Mouse (Mus musculus) embryonic facial prominence, embryonic 14.5 days (tissue): Measurements from ENCODE around the gene Cbx6. TPM values are rescaled to one million over a fixed set of nuclear protein-coding genes. Genes with fewer than 3 reads are reported as not detected.

Experiments used
- ATAC-seq: fragments of 200-750 bp; cut with Nextera tagmentation; 2 replicates; pipeline ENCODE4 v1.8.0; 2017; ENCODE audit warnings: low read depth, moderate number of reproducible peaks, moderate TSS enrichment
- DNase-seq: peaks from one replicate; pipeline ENCODE4 v3.0.0-alpha.2; 2015; ENCODE audit warnings: low spot score
- H3K27ac ChIP-seq: fragments of 300-500 bp; sonication (generic); replicated peaks from 2 replicates; pipeline ENCODE4 v1.5.1; 2014; ENCODE audit warnings: low read depth, mild to moderate bottlenecking, low read length, moderate library complexity
- H3K27me3 ChIP-seq: fragments of 300-500 bp; sonication (generic); replicated peaks from 2 replicates; pipeline ENCODE4 v1.6.1; 2014; ENCODE audit warnings: low read length; ENCODE audit not compliant: control insufficient read depth, insufficient read depth
- H3K36me3 ChIP-seq: fragments of 300-500 bp; sonication (generic); 2 replicates; pipeline ENCODE4 v1.6.1; 2014; ENCODE audit warnings: low read length, mixed read lengths; ENCODE audit not compliant: control insufficient read depth, insufficient read depth
- H3K4me1 ChIP-seq: fragments of 300-500 bp; sonication (generic); 2 replicates; pipeline ENCODE4 v1.6.1; 2014; ENCODE audit warnings: antibody characterized with exemption, low read length; ENCODE audit not compliant: control insufficient read depth, insufficient read depth
- H3K4me2 ChIP-seq: fragments of 300-500 bp; sonication (generic); 2 replicates; pipeline ENCODE4 v1.6.1; 2014; ENCODE audit warnings: low read depth, mild to moderate bottlenecking, low read length, moderate library complexity, mixed read lengths
- H3K4me3 ChIP-seq: fragments of 300-500 bp; sonication (generic); 2 replicates; pipeline ENCODE4 v1.5.1; 2014; ENCODE audit warnings: low read depth, mild to moderate bottlenecking, low read length
- H3K9ac ChIP-seq: fragments of 300-500 bp; sonication (generic); 2 replicates; pipeline ENCODE4 v1.6.1; 2014; ENCODE audit warnings: low read depth, mild to moderate bottlenecking, low read length, moderate library complexity, mixed read lengths
- H3K9me3 ChIP-seq: fragments of 300-500 bp; sonication (generic); 2 replicates; pipeline ENCODE4 v1.6.1; 2016; ENCODE audit warnings: low read length; ENCODE audit not compliant: control insufficient read depth
- WGBS: fragments of 180-500 bp; shearing (Covaris S2); extraction: QIAGEN DNeasy Blood & Tissue Kit; methylation state at CpG from one replicate; pipeline ENCODE4 v1.1.7; 2014; 5-methylcytosine and 5-hydroxymethylcytosine counted together
- polyA plus RNA-seq: library from polyadenylated mRNA; unstranded; fragments of >200 nt; fragmentation: Nextera tagmentation; extraction: Ambion mirVana; gene quantifications from 2 replicates; pipeline ENCODE4 v1.2.1, GENCODE M21; 2014

Cbx6 gene
- polyA plus RNA-seq, 1 experiment from 2014 or later = 50.2 TPM

GRCm38 (mm10) chr15:79802304-79802703 is 32.2 kb downstream of the Cbx6 start:
- DNase-seq (no peak), ATAC-seq (no peak)
- Histone ChIP-seq H3K9ac (no peak overlapping the region), H3K4me3 (no peak overlapping the region), H3K4me2 (no peak overlapping the region), H3K9me3 (no peaks in the 10 kb centered on the region), H3K27ac (no peak overlapping the region), H3K27me3 (peaks cover 55% of the 10 kb centered on the region), H3K4me1 (peaks cover 10% of the 10 kb centered on the region), H3K36me3 (no peaks in the 10 kb centered on the region)
- WGBS = 54% methylated on average over 4 of the region's 4 CpGs

- no peaks in the 10 kb centered on the region for H3K9me3 ChIP-seq
- peaks cover 49% of the 10 kb centered on the region for H3K27me3 ChIP-seq
- H3K27ac ChIP-seq = no peak overlapping the region
- H3K4me2 ChIP-seq = no peak overlapping the region
- DNase-seq (no peak), ATAC-seq (no peak)
- 58% methylated on average over 2 of the region's 2 CpGs for WGBS
- H3K4me3 ChIP-seq = no peak overlapping the region
- H3K9ac ChIP-seq = no peak overlapping the region
- no peaks in the 10 kb centered on the region for H3K36me3 ChIP-seq
- H3K4me1 ChIP-seq = peaks cover 10% of the 10 kb centered on the region
Observed at GRCm38 (mm10) chr15:79801646-79802045, 32.8 kb downstream of the Cbx6 start.

GRCm38 (mm10) chr15:79800701-79801100 is 33.8 kb downstream of the Cbx6 start:
- Histone ChIP-seq H3K9me3 (no peaks in the 10 kb centered on the region), H3K4me3 (no peak overlapping the region), H3K9ac (no peak overlapping the region), H3K36me3 (no peaks in the 10 kb centered on the region), H3K27me3 (peaks cover 39% of the 10 kb centered on the region), H3K4me2 (no peak overlapping the region), H3K27ac (no peak overlapping the region), H3K4me1 (peaks cover 10% of the 10 kb centered on the region)
- DNase-seq = no peak
- 62% methylated on average over 11 of the region's 11 CpGs for WGBS
- ATAC-seq = no peak

GRCm38 (mm10) chr15:79798591-79798990 is 35.9 kb downstream of the Cbx6 start:
- Histone ChIP-seq H3K4me1 (no peaks in the 10 kb centered on the region), H3K4me2 (no peak overlapping the region), H3K27ac (no peak overlapping the region), H3K9me3 (no peaks in the 10 kb centered on the region), H3K36me3 (no peaks in the 10 kb centered on the region), H3K27me3 (peaks cover 22% of the 10 kb centered on the region), H3K4me3 (no peak overlapping the region), H3K9ac (no peak overlapping the region)
- ATAC-seq = no peak
- DNase-seq = no peak
- WGBS = 89% methylated on average over 10 of the region's 10 CpGs

- Histone ChIP-seq H3K27me3 (peaks cover 13% of the 10 kb centered on the region), H3K4me2 (no peak overlapping the region), H3K4me3 (no peak overlapping the region), H3K36me3 (no peaks in the 10 kb centered on the region), H3K9me3 (no peaks in the 10 kb centered on the region), H3K27ac (no peak overlapping the region), H3K9ac (0 out of 2 replicates have a peak overlapping the region, but pooled peaks have one; percentile 16), H3K4me1 (no peaks in the 10 kb centered on the region)
- DNase-seq = no peak
- no peak for ATAC-seq
- 73% methylated on average over 8 of the region's 8 CpGs for WGBS
Observed at GRCm38 (mm10) chr15:79797680-79798079, 36.8 kb downstream of the Cbx6 start.

- WGBS = 85% methylated on average over 7 of the region's 7 CpGs
- H3K27me3 ChIP-seq = peaks cover 7% of the 10 kb centered on the region
- DNase-seq = no peak
Observed at GRCm38 (mm10) chr15:79797096-79797495, 37.4 kb downstream of the Cbx6 start.

GRCm38 (mm10) chr15:79796256-79796655 is 38.2 kb downstream of the Cbx6 start:
- Histone ChIP-seq H3K9me3 (no peaks in the 10 kb centered on the region), H3K27me3 (no peaks in the 10 kb centered on the region), H3K4me1 (no peaks in the 10 kb centered on the region), H3K36me3 (no peaks in the 10 kb centered on the region), H3K9ac (no peak overlapping the region), H3K27ac (no peak overlapping the region), H3K4me3 (no peak overlapping the region), H3K4me2 (no peak overlapping the region)
- WGBS = 79% methylated on average over 12 of the region's 12 CpGs
- no peak for ATAC-seq
- no peak for DNase-seq

More at GRCm38 (mm10) chr15:79797096-79797495, 37.4 kb downstream of the Cbx6 start:
- Histone ChIP-seq H3K9ac (no peak overlapping the region), H3K27ac (no peak overlapping the region), H3K36me3 (no peaks in the 10 kb centered on the region), H3K9me3 (no peaks in the 10 kb centered on the region), H3K4me2 (no peak overlapping the region), H3K4me1 (no peaks in the 10 kb centered on the region), H3K4me3 (no peak overlapping the region)
- ATAC-seq = no peak

- ATAC-seq (no peak), DNase-seq (no peak)
- Histone ChIP-seq H3K27me3 (no peaks in the 10 kb centered on the region), H3K4me1 (no peaks in the 10 kb centered on the region), H3K4me3 (no peak overlapping the region), H3K36me3 (no peaks in the 10 kb centered on the region), H3K9me3 (no peaks in the 10 kb centered on the region), H3K9ac (no peak overlapping the region), H3K4me2 (no peak overlapping the region), H3K27ac (no peak overlapping the region)
- WGBS = 25% methylated on average over 16 of the region's 20 CpGs
Observed at GRCm38 (mm10) chr15:79794173-79794572, 40.3 kb downstream of the Cbx6 start.

- H3K27me3 ChIP-seq = no peaks in the 10 kb centered on the region
- no peak overlapping the region for H3K4me3 ChIP-seq
- WGBS = 93% methylated on average over 9 of the region's 9 CpGs
- no peak overlapping the region for H3K27ac ChIP-seq
- H3K4me1 ChIP-seq = no peaks in the 10 kb centered on the region
- H3K9me3 ChIP-seq = no peaks in the 10 kb centered on the region
- no peaks in the 10 kb centered on the region for H3K36me3 ChIP-seq
- no peak for DNase-seq
- ATAC-seq = no peak
- no peak overlapping the region for H3K9ac ChIP-seq
- no peak overlapping the region for H3K4me2 ChIP-seq
Observed at GRCm38 (mm10) chr15:79793076-79793475, 41.4 kb downstream of the Cbx6 start.
